Mouse (Mus musculus): Measurements from ENCODE around the gene Hebp1.

Gene Hebp1

GRCm38 (mm10) chr6:135196707-135197106, 1.1 kb downstream of the Hebp1 start:
- DNase-seq: no peak

- no peak for DNase-seq
Observed at GRCm38 (mm10) chr6:135194907-135195306, 2.9 kb downstream of the Hebp1 start.

GRCm38 (mm10) chr6:135193733-135194132, 4.1 kb downstream of the Hebp1 start:
- DNase-seq: no peak

- DNase-seq: no peak
Observed at GRCm38 (mm10) chr6:135192993-135193392, 4.8 kb downstream of the Hebp1 start.

- no peak for DNase-seq
Observed at GRCm38 (mm10) chr6:135191906-135192305, 5.9 kb downstream of the Hebp1 start.

GRCm38 (mm10) chr6:135190122-135190521, 7.7 kb downstream of the Hebp1 start:
- no peak for DNase-seq

GRCm38 (mm10) chr6:135188629-135189028, 9.2 kb downstream of the Hebp1 start:
- DNase-seq: no peak

- DNase-seq: no peak
Observed at GRCm38 (mm10) chr6:135187076-135187917, 10.5 kb downstream of the Hebp1 start.

GRCm38 (mm10) chr6:135183961-135184360, 13.9 kb downstream of the Hebp1 start:
- no peak for DNase-seq

GRCm38 (mm10) chr6:135182925-135183324, 14.9 kb downstream of the Hebp1 start:
- DNase-seq: no peak

- no peak for DNase-seq
Observed at GRCm38 (mm10) chr6:135178599-135178998, 19.2 kb downstream of the Hebp1 start.

GRCm38 (mm10) chr6:135177271-135177670, 20.6 kb downstream of the Hebp1 start:
- DNase-seq: no peak

GRCm38 (mm10) chr6:135175014-135175413, 22.8 kb downstream of the Hebp1 start:
- peak; percentile 76 for DNase-seq

GRCm38 (mm10) chr6:135171736-135172135, 26.1 kb downstream of the Hebp1 start:
- DNase-seq: no peak

- no peak for DNase-seq
Observed at GRCm38 (mm10) chr6:135169246-135169645, 28.6 kb downstream of the Hebp1 start.

- DNase-seq: no peak
Observed at GRCm38 (mm10) chr6:135168471-135168870, 29.4 kb downstream of the Hebp1 start.

GRCm38 (mm10) chr6:135167380-135168311, 30.2 kb downstream of the Hebp1 start:
- DNase-seq: peak; percentile 90

- no peak for DNase-seq
Observed at GRCm38 (mm10) chr6:135166712-135167111, 31.1 kb downstream of the Hebp1 start.

- DNase-seq: no peak
Observed at GRCm38 (mm10) chr6:135166262-135166661, 31.6 kb downstream of the Hebp1 start.

- DNase-seq: no peak
Observed at GRCm38 (mm10) chr6:135165706-135166105, 32.1 kb downstream of the Hebp1 start.

GRCm38 (mm10) chr6:135165191-135165590, 32.6 kb downstream of the Hebp1 start:
- DNase-seq: no peak

- no peak for DNase-seq
Observed at GRCm38 (mm10) chr6:135162861-135163260, 35.0 kb downstream of the Hebp1 start.

GRCm38 (mm10) chr6:135162311-135162710, 35.5 kb downstream of the Hebp1 start:
- DNase-seq: no peak

- DNase-seq: no peak
Observed at GRCm38 (mm10) chr6:135161356-135161755, 36.5 kb downstream of the Hebp1 start.
